Mouse (Mus musculus) layer of hippocampus, postnatal 14 days (tissue): Measurements from ENCODE around the gene Trappc2l. TPM values are rescaled to one million over a fixed set of nuclear protein-coding genes. Genes with fewer than 3 reads are reported as not detected.

Experiments used
- DNase-seq, 2 experiments: peaks; one replicate each; pipeline ENCODE4 v3.0.0; 2021 to 2022; ENCODE audit warnings: low spot score in 2 of 2, mixed read lengths in 1 of 2
- total RNA-seq, 2 experiments: library from RNA; stranded (reverse); gene quantifications; 2 replicates each; pipeline ENCODE4 v1.2.3; 2021

Trappc2l gene
- total RNA-seq, 2 experiments from 2014 or later: 75.0 to 78.4 TPM

DNA sequence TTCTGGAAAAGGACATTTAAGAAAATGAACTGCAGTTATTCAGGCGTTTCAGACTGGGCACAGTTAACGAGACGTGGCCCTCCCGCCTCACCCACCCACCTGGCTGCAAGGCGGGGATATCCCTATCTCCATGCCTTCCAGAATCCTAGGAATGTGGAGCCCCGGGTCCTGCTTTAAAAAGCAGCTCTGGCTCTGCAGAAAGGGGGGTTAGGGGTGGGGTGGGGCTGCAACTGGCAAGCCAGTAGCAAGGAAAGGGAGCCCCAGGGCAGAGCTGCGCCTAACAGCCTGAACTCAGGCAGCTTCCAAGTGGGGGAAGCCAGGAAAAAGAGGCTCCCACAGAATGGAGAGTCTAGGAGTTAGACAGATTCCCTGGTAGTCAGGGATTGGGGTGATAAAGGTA, 32.2 kb upstream of the Trappc2l start:
- no peak for DNase-seq

DNA sequence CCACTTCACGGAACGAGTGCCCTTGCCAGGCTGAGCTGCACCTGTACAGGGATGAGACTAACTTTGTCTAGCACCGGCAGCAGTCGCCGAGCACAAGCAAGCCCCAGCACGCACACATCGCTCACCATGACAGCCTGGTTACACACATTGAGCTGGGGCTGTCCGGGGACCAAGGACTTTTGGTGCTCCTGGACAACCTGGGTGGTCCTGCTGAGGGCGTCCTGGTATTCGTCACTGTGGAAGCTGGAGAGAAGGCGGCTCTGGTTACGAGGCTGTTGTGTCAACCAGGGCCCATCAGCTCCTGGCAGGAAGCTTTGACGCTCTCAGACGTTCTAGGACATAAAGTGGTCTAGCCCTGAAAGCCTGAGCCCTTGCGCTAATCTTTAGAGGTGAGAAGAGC, 30.5 kb upstream of the Trappc2l start:
- DNase-seq: no peak

DNA sequence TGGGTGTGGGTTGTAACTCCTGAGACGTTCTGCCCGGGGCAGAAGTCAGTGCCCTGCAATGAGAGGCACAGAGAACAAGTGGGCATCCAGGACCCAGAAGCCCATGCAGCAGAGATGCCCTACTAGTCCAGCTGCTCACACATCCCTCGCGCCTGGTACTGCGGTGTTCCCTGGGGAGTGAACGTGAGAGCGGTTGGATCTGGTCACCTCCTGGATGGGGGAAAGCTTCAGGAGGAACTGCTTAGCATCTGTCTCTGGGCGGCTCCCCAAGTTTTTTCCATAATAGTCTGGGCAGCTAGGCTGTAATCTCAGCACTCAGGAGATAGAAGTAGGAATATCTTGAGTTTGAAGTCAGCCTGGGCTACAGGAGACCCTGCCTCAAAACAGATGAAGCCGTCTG, 26.5 kb upstream of the Trappc2l start:
- DNase-seq: no peak

DNA sequence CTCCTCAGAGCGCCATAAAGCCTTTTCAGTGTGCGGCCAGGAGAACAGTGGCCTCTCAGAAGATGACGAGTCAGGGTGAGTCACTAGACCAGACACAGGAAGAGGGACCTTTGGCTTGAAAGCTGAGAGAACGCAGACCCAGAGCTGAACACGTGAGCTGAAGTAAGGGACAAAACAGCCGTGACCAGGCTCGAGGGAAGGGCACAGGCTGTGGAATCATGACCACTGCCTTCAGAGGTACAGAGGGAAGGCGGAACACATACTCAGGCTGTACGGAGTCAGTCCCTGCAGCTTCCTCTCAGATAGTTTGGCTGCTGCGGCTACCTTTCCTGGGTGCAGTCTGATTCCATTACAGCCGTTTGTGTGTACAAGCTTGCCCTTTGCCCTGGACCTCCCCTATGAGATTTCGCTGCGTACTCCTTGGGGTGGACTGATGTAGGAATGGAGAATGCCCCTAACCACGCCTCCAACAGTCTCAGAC, 26.0 kb upstream of the Trappc2l start:
- DNase-seq: no peak

DNA sequence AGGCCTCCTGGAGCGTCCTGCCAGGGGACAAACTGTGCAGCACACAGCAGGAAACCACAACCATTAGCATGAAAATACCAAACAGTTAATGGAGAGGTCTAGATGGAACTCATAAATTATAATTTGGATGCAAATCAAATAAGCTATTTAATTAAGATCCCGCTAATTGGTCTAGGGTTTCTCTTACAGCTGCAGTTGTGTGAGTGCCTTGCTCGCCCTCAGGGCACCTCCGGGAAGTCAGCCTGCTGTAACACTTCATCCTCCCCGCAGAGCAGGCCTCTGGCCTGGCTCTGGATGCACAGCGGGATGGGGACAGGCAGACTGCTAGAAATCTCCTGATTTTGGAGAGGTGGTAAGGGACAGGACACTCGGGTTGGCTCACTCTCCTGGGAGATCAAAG, 25.3 kb upstream of the Trappc2l start:
- no peak for DNase-seq

DNA sequence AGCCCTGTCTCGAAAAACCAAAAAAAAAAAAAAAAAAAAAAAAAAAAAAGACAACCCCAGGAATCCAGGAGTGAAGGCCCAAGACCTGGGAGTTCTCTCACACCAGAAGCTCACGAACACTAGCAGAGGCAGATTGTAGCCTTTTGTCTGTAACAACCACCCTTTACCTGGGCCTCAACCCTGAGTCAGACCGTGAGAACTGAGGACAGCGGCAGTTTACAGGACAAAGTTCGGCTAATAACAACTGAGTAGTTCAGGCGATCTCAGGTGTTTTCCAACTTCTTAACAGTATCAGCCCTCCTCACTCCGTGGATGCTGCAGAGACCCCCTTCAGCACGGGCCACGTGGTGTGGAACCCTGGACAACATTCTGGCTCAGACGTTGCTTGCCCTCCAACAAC, 24.7 kb upstream of the Trappc2l start:
- DNase-seq: no peak

DNA sequence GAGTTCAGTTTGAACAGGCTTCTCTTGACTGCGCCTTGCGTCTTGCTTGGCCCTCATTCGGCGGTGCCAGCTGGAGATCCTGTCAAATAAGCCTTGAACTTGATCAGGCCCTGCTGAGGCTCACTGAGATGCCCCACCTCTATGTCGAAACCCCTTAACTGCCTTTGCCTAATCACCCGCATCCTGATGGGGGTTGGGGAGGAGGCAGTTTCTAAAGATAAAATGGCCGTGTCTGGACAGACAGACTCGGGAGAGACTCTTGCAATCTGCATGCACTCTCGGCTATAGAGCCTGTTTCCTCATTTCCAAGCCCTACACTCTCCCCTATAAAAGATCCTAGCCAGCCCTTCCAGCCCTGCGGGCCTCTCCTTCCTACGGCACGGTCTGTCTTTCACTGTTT, 18.2 kb upstream of the Trappc2l start:
- DNase-seq: no peak

DNA sequence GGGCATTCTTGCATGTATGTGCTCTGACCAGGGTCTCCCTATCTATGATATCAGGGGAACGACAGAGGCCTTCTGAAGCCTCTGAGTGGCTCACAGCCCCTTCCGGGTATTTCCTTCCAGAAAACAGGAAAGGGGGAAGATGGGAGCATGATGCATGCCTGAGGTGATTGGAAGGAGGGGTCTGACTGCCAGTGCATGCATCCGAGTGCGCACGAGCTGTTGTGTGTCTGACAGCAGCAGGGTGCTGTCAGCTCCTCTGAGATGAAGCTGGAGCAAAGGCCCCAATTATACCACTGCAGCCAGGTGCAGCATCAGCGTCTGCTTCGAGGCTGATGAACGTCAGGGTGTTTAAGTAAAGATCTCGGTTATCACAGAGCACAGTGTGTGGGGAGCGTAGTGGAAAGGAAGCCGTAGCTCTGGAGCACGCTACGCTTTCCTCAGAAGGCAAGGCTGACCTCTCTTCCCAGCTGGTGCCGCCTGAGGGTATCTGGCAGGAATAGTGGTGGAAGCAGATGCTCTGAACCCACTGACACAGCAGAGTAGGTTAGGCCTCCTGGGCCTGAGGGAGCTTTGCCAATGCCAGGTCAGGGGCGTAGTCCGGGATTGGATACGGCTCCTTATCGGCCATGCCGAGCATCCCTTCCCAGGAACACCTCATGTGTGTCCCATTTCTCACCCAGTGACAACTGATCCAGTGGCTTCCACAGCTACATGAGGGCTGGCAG, 17.5 kb upstream of the Trappc2l start:
- no peak for DNase-seq

DNA sequence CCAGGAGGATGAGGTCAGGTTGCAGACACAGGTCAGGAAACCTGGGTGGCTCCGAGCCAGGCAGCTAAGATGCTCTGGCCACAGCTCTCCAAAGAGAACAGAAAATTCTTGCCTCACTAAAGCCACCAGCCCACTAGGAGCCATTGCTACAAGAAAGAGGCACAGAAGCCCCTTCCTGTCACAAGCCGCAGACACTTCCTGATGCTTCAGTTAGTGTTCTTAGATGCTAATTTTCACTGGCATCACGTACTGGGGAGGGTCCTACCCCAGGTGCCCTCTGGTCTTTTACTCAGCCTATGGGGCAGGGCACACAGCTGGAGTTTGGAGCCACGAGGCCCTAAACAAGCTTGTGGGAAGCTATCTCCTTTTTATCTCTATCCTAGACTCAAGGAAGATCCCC, 15.4 kb upstream of the Trappc2l start:
- no peak for DNase-seq

DNA sequence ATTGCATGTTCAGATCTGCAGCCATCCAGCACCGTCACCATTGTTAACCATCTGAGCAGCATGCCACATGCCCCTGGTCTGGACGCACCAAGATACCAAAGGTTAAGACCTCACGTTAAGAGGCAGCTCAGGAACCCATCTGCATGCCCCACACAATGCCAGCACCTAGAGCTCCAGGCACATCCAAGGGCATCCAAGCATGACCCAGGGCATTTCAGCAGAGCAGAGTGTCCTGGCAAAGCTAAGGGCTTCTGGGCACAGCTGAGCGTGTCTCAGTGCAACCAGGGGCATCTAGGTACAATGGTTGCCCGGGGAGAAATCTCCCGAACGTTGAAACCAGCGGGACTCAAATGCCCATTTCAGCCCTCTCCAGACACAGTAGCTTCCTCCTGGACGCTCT, 10.8 kb upstream of the Trappc2l start:
- DNase-seq: no peak

DNA sequence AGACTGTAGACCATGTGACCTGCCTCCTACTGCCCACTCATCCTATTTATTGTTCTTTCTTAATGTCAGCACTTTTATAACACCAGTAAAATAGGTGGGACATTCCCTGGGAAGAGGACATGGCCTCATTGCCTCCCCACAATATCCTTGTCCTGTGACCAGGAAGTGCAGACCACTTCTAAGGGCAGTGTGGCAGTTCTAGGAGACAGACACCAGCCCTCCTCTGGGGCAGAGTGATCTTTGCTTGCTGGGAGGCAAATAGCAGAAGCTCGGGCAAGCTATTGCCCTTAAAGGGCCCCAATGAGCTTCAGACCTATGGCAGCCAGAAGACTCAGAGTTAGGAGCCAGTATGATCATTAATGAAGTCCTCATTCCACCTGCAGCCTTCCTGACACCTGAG, 6.8 kb upstream of the Trappc2l start:
- no peak for DNase-seq

DNA sequence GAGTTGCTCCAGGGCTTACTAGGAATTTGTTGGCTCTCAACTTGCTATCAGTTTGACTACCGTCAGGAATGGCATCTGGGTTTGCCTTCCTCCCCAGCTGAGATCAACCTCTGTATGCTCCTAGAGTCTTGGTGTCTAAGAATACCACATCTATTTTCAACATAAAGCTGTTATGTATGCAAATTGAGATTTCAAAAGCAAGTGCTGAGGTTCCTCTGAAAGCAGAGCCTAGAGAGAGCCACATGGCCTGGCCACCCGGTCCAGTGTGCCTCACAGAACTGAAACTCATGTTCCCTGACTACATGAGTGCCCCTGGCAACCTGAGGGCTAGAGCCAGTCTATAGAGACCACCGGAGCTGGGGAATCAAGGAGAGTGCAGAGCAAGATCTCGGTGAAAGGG, 6.1 kb upstream of the Trappc2l start:
- no peak for DNase-seq

DNA sequence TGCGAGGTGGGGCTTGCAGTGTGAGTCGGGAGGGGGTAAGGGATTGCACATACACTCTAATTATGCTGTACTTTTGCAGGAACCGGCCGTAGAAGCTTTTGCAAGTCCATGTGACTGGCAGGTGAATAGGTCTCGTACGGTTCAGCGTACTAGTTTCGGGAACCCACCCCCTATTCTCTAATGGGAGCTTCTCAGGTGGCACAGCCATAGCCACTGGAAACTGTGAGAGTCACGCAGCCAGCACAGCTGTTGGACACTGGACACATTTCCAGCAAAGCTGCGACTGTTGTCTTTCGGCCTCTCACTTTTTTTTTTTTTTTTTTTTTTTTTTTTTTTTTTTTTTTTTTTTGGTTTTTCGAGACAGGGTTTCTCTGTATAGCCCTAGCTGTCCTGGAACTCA, 4.6 kb upstream of the Trappc2l start:
- no peak for DNase-seq

DNA sequence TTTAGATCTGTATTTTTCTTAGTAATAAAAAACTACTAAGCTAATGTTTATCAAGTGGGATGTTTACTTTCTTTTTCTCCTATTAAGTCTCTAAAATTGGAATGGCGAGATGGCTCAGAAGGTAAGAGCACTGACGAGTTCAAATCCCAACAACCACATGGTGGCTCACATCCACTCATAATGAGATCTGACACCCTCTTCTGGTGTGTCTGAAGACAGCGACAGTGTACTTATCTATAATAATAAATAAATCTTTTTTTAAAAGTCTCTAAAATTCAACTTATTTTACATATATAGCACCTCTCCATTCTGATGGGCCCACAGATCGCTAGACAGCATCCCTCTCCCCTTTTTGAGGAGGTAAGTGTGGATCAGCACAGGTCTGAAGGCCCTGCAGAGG, 1.2 kb upstream of the Trappc2l start:
- DNase-seq: no peak

DNA sequence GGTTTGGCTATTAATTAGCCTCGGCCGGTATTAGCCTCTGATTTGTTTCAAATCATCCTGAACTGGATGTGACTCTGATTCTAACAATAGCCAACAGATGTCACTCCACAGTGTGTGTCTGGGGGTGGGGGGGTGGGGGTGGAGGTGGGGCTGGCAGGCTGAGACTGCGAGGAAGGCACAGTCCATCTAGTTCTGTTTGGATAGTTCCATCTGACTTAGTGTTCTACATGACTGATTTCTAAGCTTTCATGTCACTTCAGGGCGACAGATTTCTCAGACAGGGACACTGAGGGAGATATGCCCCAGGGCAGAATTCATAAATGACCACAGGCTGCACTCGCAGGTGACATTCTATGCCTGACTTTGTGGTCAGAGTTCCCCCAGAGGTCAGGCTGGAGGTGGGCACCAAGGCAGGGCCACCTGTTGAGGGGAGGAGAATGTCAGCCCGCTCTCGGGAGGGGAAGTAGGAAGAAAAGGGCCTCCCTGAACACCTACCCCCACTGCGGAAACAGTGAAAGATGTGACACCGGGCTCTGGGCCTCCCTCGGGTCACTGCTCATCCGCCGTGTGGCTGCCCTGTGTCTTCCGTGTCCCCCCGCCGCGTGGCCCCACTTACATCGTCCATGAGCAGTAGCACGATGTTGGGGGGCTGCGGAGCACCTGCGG, 695 bp upstream of the Trappc2l start:
- DNase-seq: no peak

DNA sequence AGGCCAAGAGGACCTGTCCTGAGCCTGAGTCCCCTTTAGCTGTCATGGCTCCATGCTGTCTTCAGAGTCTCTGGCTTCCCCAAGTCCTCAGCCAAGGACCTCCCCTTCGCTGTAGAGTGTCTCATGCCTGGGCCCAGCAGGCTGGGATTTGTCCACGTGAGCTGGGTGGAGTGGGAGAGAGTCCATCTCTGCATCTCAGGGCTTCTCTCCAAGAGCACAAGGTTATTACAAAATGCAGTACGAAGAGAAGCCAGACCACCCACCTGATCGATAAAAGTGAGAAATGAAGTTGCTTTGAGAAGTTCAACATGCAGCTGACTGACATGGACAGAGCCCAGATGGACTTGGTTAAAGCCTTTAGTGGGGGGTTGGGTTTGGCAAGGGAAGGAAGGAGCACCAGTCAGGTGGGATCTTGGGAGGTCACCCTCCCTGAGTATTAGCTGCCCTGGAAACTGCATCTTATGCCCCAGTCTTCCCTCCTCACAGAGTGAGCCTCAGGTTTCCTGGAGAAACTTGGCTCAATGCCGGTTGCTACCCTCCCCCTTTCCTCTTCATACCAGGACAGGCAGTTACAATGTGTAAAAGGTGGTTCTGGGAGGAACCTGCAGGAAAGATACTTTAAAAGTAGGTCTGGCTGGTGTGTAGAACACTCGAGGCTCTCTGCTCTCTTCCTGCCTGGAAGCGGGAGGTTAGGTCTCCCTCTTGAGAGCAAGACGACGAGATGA, 4.9 kb downstream of the Trappc2l start:
- DNase-seq: no peak

DNA sequence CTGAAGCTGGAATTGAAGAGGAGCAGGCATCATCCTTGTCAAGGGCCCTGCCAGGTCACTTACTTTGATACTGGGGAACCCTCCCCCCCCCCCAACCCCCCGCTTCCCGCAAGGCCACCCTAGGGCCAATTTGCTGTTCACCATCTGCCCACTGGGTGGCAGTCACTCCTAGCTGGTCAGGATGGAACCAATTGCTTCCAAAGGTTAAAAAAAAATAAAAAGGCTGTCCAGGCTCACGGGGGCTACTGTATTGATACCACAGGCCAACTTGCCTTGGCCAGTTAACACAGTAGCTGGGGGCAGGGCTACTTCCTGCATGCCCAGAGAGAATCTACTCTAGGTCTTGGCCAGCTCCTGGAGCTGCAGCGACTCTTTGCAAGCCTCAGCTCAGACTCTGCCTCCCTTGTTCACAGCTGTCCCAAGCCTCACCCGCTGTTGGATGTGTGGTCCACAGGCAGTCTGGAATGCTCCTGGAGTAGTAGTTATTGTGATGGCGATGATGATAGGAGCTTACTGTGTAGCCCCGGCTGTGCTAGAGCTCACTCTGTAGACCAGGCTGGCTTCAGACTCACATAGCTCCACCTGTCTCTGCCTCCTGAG, 6.6 kb downstream of the Trappc2l start:
- peak; percentile 74 to 75 for DNase-seq

DNA sequence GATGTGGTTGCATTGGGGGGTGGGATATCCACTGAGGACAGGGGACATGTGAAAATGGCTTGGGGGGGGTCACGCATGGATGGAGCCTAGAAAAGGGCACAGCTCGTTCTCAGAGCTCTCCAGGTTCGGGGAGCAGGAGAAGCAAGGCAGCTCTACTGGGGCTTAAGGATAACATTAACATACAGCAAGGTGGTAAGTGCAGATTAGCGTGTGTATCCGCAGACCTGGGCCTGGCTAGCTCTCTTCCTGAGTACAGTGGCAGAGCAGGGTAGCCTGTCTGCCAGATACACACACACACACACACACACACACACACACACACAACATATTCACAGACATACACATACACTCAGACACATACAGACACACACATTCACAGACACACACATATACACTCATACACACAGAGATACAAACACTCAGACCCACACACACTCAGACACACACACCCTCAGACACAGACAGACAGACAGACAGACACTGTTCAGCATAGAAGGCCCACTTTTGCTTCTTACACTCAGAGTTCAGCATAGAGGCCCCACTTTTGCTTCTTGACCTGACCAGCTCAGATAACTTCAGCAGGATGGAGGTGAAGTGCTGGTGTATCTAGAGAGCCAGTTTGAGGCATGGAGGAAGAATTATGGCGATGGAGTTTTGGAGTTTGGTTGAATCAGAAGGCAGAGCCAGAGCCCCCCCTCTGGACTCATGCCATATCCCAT, 7.4 kb downstream of the Trappc2l start:
- DNase-seq: no peak

DNA sequence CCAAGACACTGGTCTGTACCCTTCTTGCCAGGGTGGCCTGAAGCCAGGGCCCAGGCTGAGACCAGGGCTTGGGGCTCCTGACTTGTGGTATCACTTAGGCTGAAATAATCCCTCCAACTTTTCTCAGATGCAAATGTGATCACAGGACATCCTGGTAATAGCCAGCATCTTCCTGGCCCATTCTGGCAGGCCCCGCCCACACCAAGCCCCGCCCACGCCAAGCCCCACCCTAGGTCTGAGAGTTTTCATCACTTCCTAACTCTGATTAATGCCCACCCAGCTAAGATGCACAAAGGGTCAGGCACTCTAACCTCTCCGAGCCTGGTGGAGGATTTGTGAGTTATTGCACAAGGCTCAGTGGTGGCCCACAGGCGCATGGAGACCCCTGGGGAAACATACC, 9.0 kb downstream of the Trappc2l start:
- DNase-seq: no peak

DNA sequence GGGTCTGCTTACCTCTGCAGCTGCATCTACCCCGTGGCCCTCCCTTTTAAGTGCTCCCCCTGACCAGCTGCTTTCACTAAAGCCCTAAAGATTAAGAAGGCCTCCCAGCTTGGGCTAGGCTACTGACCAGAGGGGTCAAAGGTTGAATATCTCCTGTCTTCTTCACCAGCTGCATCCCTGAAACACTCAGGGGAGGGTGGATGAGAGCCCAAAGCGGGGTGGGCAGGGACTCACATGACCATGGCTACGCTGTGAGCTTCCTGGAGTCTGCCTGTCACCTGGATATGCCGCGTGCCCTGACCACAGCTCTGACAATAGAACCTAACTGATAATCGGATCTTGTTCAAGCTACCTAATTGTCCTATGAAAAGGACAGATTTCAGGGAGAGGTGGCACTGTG, 11.3 kb downstream of the Trappc2l start, which contains the start of gene Pabpn1l:
Gene Pabpn1l, minus strand, starts transcription at position 13 of the 400 bp plus-strand sequence.
- no peak for DNase-seq
